Mouse (Mus musculus): ENCODE measurements at regions not wholly inside any gene's neighbourhood (a gene's known extent, or its start where the extent isn't known, plus 50 kb on each side); places are given as distances from the start of the nearest gene placed in this dataset.

- DNase-seq (ENCODE audit: low spot score) = no peak
- no peak overlapping the region for H3K4me2 ChIP-seq (ENCODE audit: low read depth, low read length)
- no peak overlapping the region for H3K4me3 ChIP-seq (ENCODE audit: low read depth, low read length)
- WGBS = 80% methylated on average over 2 of the region's 2 CpGs
- ATAC-seq (replicated peaks; ENCODE audit: insufficient number of reproducible peaks, low FRiP score, low TSS enrichment, low read depth) = no peak
- no peaks in the 10 kb centered on the region for H3K27me3 ChIP-seq (ENCODE audit: control insufficient read depth, insufficient read depth, low read length)
- no peak overlapping the region for H3K27ac ChIP-seq (replicated peaks; ENCODE audit: low read depth, low read length)
- H3K36me3 ChIP-seq (replicated peaks; ENCODE audit: control insufficient read depth, insufficient read depth, low read depth, low read length) = no peaks in the 10 kb centered on the region
- no peaks in the 10 kb centered on the region for H3K4me1 ChIP-seq (ENCODE audit: control insufficient read depth, insufficient read depth, low read length)
- no peaks in the 10 kb centered on the region for H3K9me3 ChIP-seq (replicated peaks; ENCODE audit: control insufficient read depth, low read length)
- H3K9ac ChIP-seq (replicated peaks; ENCODE audit: low read length) = no peak overlapping the region
These were observed 279.4 kb upstream of the Cypt12 start for GRCm38 (mm10) chr3:17668839-17669238.

All from embryonic facial prominence, embryonic 11.5 days (tissue).